Mouse (Mus musculus) olfactory bulb, adult 2 months (tissue): Measurements from ENCODE around the gene Pkd1. TPM values are rescaled to one million over a fixed set of nuclear protein-coding genes. Genes with fewer than 3 reads are reported as not detected.

Experiments used
- H3K27ac ChIP-seq: fragments of 200-500 bp; 2 replicates; pipeline ENCODE4 v1.5.1; 2012; ENCODE audit warnings: low read depth, low read length; ENCODE audit not compliant: insufficient read depth
- H3K4me1 ChIP-seq: fragments of 200-500 bp; 2 replicates; pipeline ENCODE4 v1.6.1; 2012; ENCODE audit warnings: low read length; ENCODE audit not compliant: control insufficient read depth, insufficient read depth
- H3K4me3 ChIP-seq: fragments of 200-500 bp; 2 replicates; pipeline ENCODE4 v1.5.1; 2012; ENCODE audit warnings: mild to moderate bottlenecking, low read depth, low read length, moderate library complexity; ENCODE audit not compliant: insufficient read depth
- CTCF ChIP-seq: fragments of 200-500 bp; IDR thresholded peaks from 2 replicates; pipeline ENCODE4 v1.5.1; 2012; ENCODE audit warnings: low read depth, mild to moderate bottlenecking, low read length, moderate library complexity; ENCODE audit not compliant: insufficient read depth
- POLR2A ChIP-seq: fragments of 200-500 bp; IDR thresholded peaks from 2 replicates; pipeline ENCODE4 v1.6.1; 2012; ENCODE audit warnings: mild to moderate bottlenecking, low read depth, low read length, moderate library complexity; ENCODE audit not compliant: insufficient read depth
- WGBS: fragments of 180-500 bp; shearing (Covaris S2); methylation state at CpG from one replicate; pipeline ENCODE4 v1.1.7; 2018; 5-methylcytosine and 5-hydroxymethylcytosine counted together
- polyA plus RNA-seq: library from polyadenylated mRNA; stranded (reverse); fragments of >200 nt; gene quantifications from 2 replicates; pipeline ENCODE4 v1.2.4, GENCODE M21; 2012; ENCODE audit warnings: low replicate concordance; ENCODE audit not compliant: missing spikeins, insufficient read depth, insufficient read length

The Pkd1 gene
- polyA plus RNA-seq, 1 experiment: not detected

DNA sequence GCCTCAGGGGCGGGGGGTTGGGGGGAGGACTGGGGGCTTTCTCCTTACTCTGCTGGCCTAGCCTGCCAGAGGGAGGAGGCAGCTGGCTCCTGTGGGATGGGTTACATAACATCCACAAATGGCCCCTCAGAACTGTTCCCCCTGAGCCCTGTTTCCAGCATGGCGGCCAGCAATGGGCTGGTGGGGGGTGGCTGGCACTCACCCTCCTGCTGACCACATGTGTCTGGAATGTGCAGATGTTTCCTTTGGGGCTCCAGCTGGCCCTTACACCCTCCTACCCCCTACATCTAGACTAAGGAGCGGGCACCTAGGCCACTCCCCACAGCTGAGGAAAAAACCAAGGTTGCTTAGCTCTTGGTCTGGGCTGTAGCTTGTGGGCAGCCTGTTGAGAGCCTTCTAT is 9.5 kb downstream of the Pkd1 start:
- Histone ChIP-seq H3K4me1 (peaks cover 27% of the 10 kb centered on the region), H3K4me3 (no peak overlapping the region), H3K27ac (peak overlapping the region; percentile 96)
- no peak for TF ChIP-seq CTCF
- no peak for TF ChIP-seq POLR2A
- WGBS: 29% methylated on average over 3 of the region's 3 CpGs

DNA sequence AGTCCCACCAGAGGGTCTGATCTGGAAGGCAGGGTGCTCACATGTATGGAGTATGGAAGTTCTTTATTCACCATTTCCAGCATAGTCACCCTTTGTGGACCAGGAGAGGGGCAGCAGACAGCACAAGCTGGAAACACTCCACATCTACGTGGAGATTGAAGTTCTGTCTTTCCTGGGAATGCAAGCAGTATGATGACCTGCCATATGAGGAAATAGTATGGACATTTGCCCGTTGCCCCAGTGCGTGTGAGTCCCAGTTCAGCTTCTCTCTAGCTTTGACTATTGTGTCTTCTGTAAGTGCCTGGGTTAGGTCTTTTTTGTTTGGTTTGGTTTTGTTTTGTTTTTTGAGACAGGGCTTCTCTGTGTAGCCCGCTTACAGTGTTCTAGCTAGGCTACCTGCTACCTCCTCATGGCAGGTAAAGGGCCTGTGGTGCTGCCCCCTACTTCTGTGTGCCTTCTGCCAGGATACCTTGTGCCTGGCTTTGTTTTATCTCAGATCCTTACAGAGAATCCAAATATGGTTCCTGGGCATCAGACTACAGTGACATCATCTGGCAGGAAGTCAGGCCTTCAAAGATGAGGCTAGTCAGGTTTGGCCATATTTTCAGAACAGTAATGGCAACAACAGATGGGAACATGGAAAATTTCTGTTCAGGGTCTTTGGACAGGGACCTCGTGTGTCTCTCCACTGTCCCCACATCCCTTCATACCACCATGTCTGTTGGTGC is 10.8 kb downstream of the Pkd1 start:
- TF ChIP-seq POLR2A: no peak
- TF ChIP-seq CTCF: no peak
- Histone ChIP-seq H3K4me1 (peaks cover 28% of the 10 kb centered on the region), H3K4me3 (no peak overlapping the region), H3K27ac (no peak overlapping the region; the same call in 1 of the 2 replicates)
- WGBS: 84% methylated on average over 5 of the region's 5 CpGs

DNA sequence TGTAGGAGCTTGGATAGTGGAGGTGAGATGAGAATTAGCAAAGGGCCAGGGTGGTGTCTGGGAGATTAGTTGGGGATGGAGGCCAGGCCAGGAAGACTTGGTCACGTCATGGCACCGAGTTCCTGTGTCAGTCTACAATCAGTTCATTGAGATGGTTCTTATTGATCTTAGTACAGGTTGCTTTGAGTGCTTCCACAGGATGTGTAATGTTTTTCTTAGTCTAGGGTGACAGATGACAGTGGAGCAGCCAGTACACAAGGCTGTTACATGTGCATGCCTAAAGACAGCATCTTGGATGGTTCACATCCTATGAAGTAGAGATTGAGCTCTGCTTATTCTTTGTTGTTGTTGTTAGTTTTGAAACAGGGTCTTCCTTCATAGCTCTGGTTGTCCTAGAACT is 12.0 kb downstream of the Pkd1 start:
- Histone ChIP-seq H3K4me1 (peaks cover 33% of the 10 kb centered on the region), H3K4me3 (no peak overlapping the region), H3K27ac (no peak overlapping the region)
- 91% methylated on average over 2 of the region's 2 CpGs for WGBS
- no peak for TF ChIP-seq POLR2A
- no peak for TF ChIP-seq CTCF

DNA sequence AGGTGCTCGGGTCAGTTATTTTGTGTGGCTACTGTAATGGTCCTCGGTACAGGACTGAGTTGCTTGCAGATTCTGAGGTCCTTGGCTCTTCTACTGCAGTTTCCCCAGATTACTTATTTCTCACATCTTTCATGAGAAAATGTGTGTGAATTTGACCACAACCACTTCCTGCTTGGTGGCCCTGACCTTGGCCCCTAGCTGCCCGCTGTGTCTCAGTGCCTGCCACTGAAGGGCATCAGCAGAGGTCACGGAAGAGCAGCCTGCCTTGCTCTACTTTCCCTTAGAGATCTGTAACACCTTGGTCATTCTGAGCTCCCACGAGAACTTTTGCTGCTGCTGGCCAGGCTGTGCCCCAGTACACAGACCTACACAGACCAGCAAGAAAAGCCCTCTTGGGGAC is 14.0 kb downstream of the Pkd1 start:
- WGBS: 83% methylated on average over 5 of the region's 5 CpGs
- TF ChIP-seq CTCF: no peak
- TF ChIP-seq POLR2A: no peak

DNA sequence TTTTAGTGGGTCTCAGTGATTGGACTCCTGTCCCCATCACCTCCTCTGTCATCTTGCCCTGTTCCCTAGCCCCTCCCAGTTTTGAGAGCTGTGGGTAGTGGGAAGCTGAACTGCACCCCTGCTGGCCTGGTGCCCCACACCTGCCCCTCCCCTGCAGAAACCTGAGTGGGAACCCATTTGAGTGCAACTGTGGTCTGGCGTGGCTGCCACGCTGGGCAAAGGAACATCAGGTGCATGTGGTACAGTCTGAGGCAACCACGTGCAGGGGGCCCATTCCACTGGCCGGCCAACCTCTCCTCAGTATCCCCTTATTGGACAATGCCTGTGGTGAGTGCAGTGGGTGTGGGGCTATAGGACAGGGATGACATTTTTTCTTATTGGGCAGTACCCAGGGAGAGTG is 14.8 kb downstream of the Pkd1 start:
- Histone ChIP-seq H3K4me3 (no peak overlapping the region), H3K27ac (no peak overlapping the region), H3K4me1 (peaks cover 19% of the 10 kb centered on the region)
- TF ChIP-seq POLR2A: no peak
- TF ChIP-seq CTCF: no peak
- WGBS: 89% methylated on average over 4 of the region's 4 CpGs

More for the DNA sequence above, 14.0 kb downstream of the Pkd1 start:
- Histone ChIP-seq H3K4me3 (no peak overlapping the region), H3K27ac (no peak overlapping the region), H3K4me1 (peaks cover 25% of the 10 kb centered on the region)

DNA sequence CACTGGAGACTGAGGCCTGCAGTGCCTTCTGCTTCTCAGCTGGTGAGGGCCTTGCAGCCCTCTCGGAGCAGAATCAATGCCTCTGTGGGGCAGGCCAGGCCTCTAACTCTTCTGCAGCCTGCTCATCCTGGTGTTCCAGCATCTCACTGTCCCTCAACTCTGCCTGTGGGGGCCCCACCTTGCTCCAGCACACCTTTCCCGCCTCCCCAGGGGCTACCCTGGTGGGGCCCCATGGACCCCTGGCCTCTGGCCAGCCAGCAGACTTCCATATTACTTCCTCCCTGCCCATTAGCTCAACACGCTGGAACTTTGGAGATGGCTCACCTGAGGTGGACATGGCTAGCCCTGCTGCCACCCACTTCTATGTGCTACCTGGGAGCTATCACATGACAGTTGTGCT is 15.5 kb downstream of the Pkd1 start:
- WGBS: 83% methylated on average over 3 of the region's 3 CpGs
- Histone ChIP-seq H3K4me1 (peaks cover 19% of the 10 kb centered on the region), H3K4me3 (no peak overlapping the region), H3K27ac (no peak overlapping the region)
- TF ChIP-seq POLR2A (no peak), CTCF (no peak)

DNA sequence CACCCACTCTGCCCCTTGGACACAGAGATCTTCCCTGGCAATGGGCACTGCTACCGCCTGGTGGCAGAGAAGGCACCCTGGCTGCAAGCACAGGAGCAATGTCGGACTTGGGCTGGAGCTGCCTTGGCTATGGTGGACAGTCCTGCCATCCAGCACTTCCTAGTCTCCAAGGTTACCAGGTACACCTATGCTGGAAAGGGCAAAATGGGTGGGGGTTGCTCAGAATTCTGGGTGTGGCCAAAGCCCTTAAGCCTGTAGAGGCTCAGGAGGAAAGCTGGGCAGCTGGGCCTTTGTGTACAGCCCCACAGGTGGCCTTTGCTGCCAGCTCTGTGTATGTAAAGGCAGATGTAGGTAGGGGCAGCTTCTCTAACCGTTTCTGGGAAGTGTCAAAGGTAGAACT is 16.2 kb downstream of the Pkd1 start:
- Histone ChIP-seq H3K4me3 (no peak overlapping the region), H3K27ac (no peak overlapping the region), H3K4me1 (peaks cover 19% of the 10 kb centered on the region)
- 60% methylated on average over 3 of the region's 3 CpGs for WGBS
- TF ChIP-seq POLR2A (no peak), CTCF (no peak)

DNA sequence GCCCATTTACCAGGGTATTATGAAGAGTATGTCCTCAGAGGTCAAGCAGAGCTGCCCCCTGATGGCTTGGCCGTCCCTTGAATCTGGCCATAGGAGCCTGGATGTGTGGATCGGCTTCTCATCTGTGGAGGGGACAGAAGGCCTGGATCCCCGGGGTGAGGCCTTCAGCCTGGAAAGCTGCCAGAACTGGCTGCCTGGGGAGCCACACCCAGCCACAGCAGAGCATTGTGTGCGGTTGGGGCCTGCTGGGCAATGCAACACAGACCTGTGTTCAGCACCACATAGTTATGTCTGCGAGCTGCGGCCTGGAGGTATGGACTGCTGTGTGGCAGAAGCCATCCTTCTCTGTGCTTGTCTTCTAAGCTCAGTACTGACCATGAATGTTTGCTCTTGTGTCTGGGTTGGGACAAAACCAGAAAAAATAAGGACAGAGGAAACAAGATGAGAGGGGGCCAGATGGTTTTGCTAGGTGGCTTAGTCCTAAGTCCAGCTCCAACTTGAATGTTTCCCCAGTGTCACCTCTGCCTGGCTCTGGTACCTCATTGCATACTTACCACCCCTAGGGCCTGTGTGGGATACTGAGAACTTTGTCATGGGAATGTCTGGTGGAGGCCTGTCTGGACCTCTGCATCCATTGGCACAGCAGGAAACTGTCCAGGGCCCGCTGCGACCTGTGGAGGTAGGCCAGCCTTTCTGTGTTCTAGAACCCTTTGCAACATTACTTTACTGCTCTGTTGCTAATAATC is 17.6 kb downstream of the Pkd1 start:
- WGBS: 50% methylated on average over 8 of the region's 8 CpGs
- H3K4me1 ChIP-seq: peaks cover 19% of the 10 kb centered on the region
- no peak overlapping the region for H3K4me3 ChIP-seq
- no peak overlapping the region for H3K27ac ChIP-seq
- no peak for TF ChIP-seq POLR2A
- no peak for TF ChIP-seq CTCF

DNA sequence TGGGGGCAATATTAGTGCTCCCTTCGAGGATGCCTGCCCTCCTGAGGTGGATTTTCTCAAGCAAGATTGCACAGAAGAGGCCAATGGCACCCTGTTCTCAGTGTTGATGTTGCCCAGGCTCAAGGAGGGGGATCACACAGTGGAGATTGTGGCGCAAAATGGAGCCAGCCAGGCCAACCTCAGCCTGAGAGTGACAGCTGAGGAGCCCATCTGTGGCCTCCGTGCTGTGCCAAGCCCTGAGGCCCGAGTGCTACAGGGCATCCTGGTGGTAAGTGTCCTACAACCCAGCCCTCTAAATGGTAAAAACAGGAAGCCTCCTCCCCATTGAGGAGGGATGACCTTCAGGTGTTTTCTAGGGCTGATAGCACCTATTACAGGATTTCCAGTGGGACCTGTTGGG is 20.2 kb downstream of the Pkd1 start:
- 86% methylated on average over 4 of the region's 4 CpGs for WGBS
- TF ChIP-seq POLR2A: no peak
- no peak for TF ChIP-seq CTCF
- Histone ChIP-seq H3K4me1 (peaks cover 13% of the 10 kb centered on the region), H3K27ac (no peak overlapping the region), H3K4me3 (no peak overlapping the region)
